Mouse (Mus musculus): Measurements from ENCODE around the gene Adra2b.

DNA sequence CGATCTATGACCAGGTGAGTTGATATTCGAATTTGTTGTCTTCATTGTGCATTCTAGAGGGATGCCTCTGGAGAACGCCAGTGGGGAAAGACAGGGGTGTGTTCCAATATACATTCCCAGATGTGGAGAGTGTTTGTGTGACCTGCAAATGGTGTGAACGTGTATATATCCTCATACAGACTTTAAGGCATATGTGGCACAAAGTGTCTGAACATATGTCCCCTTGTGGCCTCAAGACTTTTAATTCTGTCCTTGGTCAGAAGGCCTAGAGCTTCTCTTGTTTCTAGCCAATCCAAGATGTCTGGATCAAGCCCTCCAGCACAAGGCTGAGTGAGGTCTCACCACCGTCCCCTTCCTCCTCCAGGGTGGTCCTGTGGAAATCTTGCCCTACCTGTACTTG, 26.1 kb upstream of the Adra2b start:
- TF ChIP-seq CTCF (IDR thresholded peaks at IDR 0.05; ENCODE audit: low read depth): no peak
- no peak for TF ChIP-seq EP300 (IDR thresholded peaks at IDR 0.05; ENCODE audit: low read depth)

Data from liver, postnatal 0 days (tissue).